Mouse (Mus musculus) spleen, postnatal 36 days (tissue): Measurements from ENCODE around the gene Fkbp5.
A peak's percentile ranks its signal among the peaks of the same experiment; 100 is the strongest.

Source experiments
- DNase-seq, 2 experiments: peaks; one replicate each; pipeline ENCODE4 v3.0.0; 2022; ENCODE audit warnings: low spot score in 2 of 2, mixed read lengths in 1 of 2

Gene Fkbp5

DNA sequence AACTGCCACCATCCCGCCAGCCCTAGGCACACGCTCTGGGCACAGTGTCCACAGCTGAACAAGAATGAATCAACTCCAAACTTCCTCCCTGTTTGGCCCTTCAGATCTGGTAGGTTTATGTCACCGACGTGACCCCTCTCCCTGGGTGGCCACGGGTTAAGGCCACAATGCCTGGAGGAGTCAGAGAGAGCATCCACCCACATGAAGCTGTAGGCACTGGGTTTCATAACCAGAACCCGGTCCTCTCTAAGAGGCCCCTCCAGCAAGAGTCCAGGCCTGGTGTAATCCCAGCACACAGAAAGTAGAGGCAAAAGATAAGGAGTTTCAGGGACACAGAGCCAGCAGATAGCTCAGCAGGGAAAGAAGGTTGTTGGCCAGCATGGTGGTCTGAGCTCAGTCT, 13.1 kb downstream of the Fkbp5 start:
- no peak for DNase-seq

GRCm38 (mm10) chr17:28502196-28502821, 15.0 kb downstream of the Fkbp5 start:
- no peak for DNase-seq

- DNase-seq: no peak
Observed at GRCm38 (mm10) chr17:28500465-28500864, 16.9 kb downstream of the Fkbp5 start.

DNA sequence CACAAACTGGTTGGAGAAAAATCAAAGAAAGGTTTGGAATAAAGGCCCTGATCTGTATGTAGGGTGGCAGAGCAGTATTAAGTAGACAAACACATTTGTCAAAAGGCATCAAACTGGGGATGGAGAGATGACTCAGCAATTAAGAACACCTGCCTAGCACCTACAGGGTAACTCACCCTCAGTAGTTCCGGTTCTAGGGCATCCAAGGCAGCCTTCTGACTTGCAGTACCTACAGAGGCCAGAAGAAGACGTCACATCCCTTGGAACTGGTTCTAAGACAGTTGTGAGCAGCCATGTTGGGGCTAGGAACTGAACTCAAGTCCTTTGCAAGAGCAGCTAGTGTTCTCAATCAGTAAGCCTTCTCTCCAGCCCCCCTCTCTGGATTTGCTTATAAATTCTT, 18.1 kb downstream of the Fkbp5 start:
- DNase-seq: no peak

GRCm38 (mm10) chr17:28495832-28496231, 21.5 kb downstream of the Fkbp5 start:
- no peak for DNase-seq

- DNase-seq: no peak
Observed at GRCm38 (mm10) chr17:28491035-28491770, 26.1 kb downstream of the Fkbp5 start.

GRCm38 (mm10) chr17:28488258-28489013, 28.9 kb downstream of the Fkbp5 start:
- no peak for DNase-seq

DNA sequence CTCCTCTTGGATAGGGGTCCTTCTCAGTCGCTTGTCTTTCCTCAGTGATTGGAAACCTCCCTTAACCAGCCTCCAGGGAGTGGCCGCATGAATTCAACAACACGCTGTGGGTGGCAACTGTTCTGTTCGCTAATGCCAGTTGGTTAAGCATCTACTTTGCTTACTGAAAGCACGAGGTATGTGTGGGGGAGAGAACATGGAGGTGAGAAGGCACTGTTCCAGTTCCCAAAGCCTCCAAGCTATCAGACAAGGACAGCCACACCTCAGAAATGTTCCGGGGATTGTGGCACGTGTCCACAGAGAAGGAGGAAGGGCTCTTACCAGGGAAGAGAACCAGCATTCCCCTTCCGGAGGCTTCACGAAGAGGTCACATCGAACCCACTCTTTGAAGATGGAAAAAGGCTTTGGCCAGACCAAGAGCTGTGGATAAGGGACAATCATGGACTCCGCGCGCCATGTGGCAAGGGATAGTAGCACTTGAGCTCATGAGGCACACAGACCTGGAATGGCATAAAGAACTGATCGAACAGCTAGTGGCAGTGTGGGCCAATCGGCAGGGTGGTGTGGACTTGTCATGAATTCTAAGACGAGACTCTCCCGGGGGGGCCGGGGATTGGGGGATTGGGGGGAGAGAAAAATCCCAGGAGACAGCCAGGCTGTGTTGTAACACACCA, 29.6 kb downstream of the Fkbp5 start:
- DNase-seq: no peak

DNA sequence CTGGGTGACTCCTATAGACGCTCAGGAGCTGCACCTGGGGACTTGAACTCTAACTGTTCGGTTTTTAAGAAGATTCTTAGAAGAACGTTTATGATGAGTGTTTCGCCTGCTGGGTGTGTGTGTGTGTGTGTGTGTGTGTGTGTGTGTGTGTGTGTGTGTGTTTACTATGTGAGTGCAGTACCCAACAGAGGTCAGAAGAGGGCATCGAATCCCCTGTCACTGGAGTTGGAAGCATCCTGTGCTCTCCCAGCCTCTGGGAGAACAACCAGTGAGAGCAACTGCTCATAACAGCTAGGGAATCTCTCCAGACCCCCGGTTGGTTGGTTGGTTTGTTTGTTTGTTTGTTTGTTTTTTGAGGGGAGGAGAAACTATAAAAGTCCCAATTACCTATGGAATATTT, 30.6 kb downstream of the Fkbp5 start:
- DNase-seq: no peak

DNA sequence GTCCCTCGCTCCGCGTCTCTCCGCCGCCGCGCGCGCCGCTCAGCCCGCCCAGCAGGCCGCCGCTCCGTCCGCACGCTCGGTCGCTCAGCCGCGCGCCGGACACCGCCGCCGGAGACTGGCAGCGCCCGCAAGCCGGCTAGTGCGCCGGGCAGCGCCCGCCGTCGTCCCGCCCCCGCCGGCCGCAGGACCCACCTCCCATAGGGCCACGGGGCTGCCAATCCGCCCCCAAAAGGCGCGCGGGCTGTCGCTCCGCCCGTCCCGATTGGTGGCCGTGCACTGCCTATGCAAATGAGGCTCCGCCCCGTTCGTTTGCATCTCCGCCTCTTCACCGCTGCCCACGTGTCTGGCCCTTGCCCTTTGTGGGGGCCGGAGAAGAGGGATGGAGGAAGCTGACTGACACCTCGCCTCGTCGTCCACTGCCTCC, 31.3 kb downstream of the Fkbp5 start:
- peak; percentile 97 to 98 for DNase-seq

- DNase-seq: peak; percentile 48 to 58
Observed at GRCm38 (mm10) chr17:28485446-28485948, 31.8 kb downstream of the Fkbp5 start.

- no peak for DNase-seq
Observed at GRCm38 (mm10) chr17:28484704-28485445, 32.5 kb downstream of the Fkbp5 start.

- no peak for DNase-seq
Observed at GRCm38 (mm10) chr17:28477421-28477820, 39.9 kb downstream of the Fkbp5 start.

GRCm38 (mm10) chr17:28476441-28476840, 40.9 kb downstream of the Fkbp5 start:
- DNase-seq: no peak

- no peak for DNase-seq
Observed at GRCm38 (mm10) chr17:28475593-28476325, 41.6 kb downstream of the Fkbp5 start.

GRCm38 (mm10) chr17:28472696-28473095, 44.6 kb downstream of the Fkbp5 start:
- DNase-seq: no peak

- no peak for DNase-seq
Observed at GRCm38 (mm10) chr17:28470876-28471275, 46.5 kb downstream of the Fkbp5 start.

DNA sequence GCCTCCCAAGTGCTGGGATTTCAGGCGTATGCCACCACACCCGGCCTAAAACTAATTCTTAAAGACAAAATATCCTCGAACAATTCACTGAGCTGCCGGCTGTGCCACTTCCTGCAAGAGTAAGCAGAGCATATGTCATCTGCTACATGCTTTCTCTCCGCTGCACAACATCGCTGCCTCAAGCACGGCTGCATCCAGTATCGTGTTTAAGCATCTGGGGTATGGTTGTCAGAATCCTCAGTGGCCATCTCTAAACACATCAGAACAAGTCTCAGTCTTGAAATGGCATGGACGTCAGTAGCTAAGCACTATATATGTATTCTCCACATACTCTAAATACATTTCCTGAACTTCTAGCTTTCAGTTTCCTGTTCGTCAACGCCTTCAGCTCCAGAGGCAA, 49.6 kb downstream of the Fkbp5 start:
- DNase-seq: peak; percentile 19 to 27

DNA sequence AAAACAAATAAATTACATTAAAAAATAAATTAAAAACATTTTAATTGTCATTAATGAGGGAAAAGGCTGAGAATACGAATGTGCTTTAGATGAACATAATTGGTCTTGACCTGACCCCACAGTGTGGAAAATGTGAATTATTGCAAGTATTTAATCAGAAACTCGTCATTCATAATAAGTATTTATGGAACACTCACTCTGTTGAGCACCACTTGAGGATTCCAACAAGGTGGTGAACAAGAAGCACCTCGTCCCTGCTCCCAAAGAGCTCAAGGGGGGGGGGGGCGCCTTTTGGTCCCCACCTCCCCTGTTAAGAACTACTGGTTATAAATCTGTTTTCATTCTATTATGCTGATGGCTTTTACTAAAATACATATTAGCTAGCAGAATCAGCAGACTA, 51.4 kb downstream of the Fkbp5 start:
- DNase-seq: no peak

GRCm38 (mm10) chr17:28463701-28464443, 53.5 kb downstream of the Fkbp5 start:
- DNase-seq: no peak
